Mouse (Mus musculus) mouse embryonic stem cell (cell line): ENCODE data around the gene AI837181.

Experiments
- in situ Hi-C, 2 experiments: fragments of 300-500 bp; cut with MboI; formaldehyde crosslinking; loops; 1 replicate in 1 of 2; 3 replicates in 1 of 2; pipeline ENCODE4 v1.14.3; 2019 to 2020; ENCODE audit warnings: low sequenced_read_pairs in 2 of 2, low pct_unique_long_range_greater_than_20kb in 1 of 2, mixed read lengths in 1 of 2; ENCODE audit not compliant: unreplicated experiment in 1 of 2

The AI837181 gene

GRCm38 (mm10) chr19:5460465-5460911 is 35.5 kb downstream of the AI837181 start, which contains the start of gene Fibp:
TSS of gene Fibp (plus strand) at chr19:5460615.
- in situ Hi-C loops, result no loop called here

DNA sequence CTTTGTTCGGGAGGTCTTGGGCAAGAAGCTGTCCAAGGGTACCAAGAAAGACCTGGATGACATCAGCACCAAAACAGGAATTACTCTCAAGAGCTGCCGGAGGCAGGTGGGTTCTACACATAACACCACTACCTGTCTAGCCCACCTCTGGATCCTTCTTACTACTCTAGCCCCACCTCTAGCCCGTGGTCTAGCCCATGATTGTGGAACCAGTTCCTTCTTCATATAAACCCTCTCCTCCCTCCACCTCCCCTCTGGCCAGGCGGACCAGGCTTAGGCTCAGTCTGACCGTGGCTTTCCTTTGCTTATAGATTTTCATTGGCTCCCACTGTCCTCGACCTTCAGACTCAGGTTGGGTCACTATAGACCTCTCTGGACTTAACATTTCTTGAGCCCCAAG is 36.5 kb downstream of the AI837181 start:
- in situ Hi-C loops, result no loop called here

- in situ Hi-C loops, result no loop called here
These were observed 38.3 kb downstream of the AI837181 start for GRCm38 (mm10) chr19:5463212-5463611.

GRCm38 (mm10) chr19:5463791-5464562 is 39.0 kb downstream of the AI837181 start:
- in situ Hi-C loops, result no loop called here

DNA sequence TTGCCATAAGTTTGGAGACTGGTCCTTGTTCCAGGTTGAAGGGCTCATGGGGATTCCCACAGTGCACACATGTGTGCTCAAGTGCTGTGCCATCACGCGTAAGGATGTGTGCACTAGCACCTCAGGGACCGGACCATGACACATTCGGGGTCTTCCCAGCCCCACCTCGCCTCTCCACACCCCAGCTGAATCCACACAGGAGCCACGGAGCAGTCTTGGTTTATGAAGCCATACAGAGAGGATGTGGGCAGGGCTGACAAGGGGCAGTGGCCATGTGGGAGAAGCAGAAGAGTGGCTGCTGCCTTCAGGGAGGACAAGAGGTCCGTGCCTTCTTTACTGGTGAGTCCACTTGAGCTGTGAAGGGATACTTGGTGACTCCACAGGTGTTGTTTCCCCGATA is 40.1 kb downstream of the AI837181 start:
- in situ Hi-C loops, result no loop called here

DNA sequence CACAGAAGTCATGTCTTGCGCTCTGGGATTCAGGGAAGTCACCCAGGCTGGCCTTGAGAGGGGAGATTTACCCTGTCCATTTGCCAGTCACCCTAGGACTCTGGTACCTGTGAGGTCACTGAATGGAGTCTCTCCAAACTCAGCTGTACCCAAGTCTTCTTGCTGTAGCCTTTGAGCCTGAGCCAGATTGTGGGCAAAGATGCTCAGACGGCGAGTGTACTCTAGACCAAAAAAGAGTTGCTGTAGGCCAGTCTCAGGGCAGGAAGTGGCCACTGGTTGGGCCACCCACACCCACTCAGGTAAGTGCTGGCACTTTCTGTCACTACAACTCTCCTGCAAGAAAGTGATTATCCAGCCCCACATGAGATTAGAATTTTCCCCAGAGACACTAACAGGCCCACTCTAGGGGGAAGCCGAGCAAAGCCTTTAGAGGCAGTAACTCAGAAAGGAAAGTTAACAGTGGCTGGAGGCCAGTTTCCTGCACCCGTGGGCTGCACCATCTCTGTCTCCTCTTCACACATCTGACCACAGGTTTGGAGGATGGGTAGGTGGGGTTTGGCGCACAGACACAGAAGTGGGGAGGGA is 42.1 kb downstream of the AI837181 start:
- in situ Hi-C loops, result no loop called here

DNA sequence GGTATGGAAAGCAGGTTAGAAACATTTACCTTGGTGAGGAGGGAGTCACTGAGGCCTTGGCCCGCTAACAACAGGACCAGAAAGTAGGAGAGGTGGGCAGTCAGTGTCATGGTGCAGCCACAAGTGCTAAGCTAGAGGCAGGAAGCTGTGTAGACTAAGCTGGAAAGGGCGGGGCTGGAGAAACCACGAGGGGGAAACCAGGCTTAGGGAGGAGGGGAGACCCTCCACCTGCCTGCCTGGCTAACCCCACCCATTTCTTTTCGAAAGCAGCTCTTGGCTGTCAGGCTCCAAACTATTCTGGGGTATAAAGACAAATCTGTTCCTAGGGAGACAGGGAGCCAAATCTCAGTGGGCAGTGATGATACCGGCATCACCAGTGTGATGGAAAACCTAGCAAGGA is 43.4 kb downstream of the AI837181 start, which contains the start of gene Ctsw:
Gene Ctsw (minus strand): TSS at position 134 of the 400 bp plus-strand sequence.
- in situ Hi-C loops, result no loop called here

- in situ Hi-C loops, result no loop called here
These were observed 46.9 kb downstream of the AI837181 start for GRCm38 (mm10) chr19:5471846-5472245.

GRCm38 (mm10) chr19:5472857-5473256 is 47.9 kb downstream of the AI837181 start:
- in situ Hi-C loops, result no loop called here

DNA sequence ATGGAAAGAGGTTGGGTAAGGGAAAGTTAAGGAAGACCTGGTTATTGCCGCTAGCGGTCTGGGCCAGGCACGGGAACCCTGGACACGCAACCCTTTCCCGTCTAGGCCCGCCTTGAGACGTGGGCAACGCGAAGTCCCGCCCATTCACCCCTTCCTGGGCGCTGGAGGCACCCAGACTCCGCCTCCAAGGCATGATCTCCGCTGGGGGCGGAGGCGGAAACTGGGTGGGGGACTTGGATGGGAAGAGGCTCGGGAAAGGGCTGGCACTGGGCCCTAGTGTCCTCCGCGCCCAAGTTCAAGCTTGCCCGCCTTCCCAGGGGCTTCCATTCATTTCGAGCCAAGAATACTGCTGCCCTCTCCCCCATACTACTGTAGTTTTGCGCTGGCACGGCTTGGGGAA is 48.8 kb downstream of the AI837181 start, which contains the start of gene Efemp2:
Gene Efemp2 (plus strand): TSS at position 235 of the 400 bp plus-strand sequence.
- in situ Hi-C loops, result no loop called here

DNA sequence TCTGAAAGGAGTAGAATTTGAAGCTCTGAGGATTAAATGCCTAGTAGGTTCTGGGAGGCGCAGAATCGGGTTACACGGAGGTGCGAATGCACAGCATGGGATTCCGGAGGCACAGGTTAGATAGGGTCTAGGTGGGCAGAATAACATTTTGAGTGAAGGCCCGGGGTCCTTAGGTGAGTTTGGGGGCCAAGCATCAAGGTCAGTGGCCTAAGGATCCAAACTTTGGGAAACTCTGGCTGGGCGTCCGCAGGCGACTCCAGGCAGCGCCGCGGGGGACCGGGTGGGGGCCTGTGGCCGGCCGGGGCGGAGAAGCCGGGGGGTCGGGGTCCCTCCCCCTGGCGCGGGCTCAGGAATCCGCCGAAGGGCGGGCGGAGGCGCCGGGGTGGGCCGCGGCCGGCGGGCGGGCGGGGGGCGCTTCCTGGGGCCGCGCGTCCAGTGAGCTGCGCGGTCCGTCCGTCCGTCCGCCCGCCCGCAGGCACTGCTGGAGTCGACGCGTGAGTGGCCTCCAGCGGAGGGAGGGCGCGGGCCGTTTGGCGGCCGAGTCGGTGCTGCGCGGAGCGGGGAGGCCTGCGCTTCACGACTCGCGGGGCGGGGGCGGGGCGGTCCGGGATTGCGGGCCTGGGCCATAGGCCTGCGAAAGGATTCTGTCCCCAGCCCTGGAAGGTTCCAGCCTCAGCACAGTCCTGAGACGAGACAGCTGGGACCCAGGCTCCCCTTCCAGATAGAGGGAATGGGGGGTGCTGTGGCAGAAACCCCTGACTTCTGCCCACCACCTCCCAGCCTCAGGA is 49.5 kb downstream of the AI837181 start:
- in situ Hi-C loops, result no loop called here

DNA sequence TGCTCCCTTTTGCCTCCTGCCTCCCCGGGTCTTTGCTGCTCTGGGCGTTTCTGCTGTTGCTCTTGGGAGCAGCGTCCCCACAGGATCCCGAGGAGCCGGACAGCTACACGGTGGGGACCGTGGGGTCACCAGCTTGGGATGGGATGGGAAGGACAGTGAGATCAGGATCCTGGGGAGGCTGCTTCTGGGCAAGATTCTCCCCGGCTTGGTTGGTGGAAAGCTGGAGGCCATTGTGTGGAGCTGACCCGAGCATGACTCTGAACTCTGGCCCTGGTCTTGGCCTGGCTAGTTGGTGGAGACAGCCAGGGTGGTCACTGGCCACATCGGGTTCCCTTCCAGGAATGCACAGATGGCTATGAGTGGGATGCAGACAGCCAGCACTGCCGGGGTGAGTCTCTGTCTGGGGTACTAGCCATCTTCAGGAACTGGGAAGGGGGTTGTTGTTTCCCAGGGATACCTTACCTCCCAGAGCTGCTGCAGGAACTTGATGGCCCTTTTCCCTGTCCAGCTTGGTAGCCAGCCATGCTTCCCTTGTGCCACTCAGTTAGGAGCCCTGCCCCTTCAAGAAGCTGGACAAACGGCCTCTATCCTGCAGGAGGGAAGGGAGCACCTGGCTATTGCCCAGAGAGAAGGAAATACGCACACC is 50.2 kb downstream of the AI837181 start:
- in situ Hi-C loops, result no loop called here
